Mouse (Mus musculus) monocyte, adult 5-6 weeks (primary cell): ENCODE measurements around the gene Esd. TPM values are rescaled to one million over a fixed set of nuclear protein-coding genes. Genes with fewer than 3 reads are reported as not detected.
A peak's percentile ranks its signal among the peaks of the same experiment; 100 is the strongest.

Experiments used
- ATAC-seq: fragments of 153-309, 156-312 bp; replicated peaks from 2 replicates; pipeline ENCODE4 v1.8.0; 2017; ENCODE audit warnings: mild to moderate bottlenecking; ENCODE audit not compliant: low TSS enrichment, insufficient number of reproducible peaks, severe bottlenecking, poor library complexity, low FRiP score
- total RNA-seq: library from RNA; stranded (forward); fragments of 200-1000, 200-491, 200-594 nt; gene quantifications from 3 replicates; pipeline ENCODE4 v1.2.3, GENCODE M21; 2017

The Esd gene
- total RNA-seq, 1 experiment from 2014 or later = 193 TPM

DNA sequence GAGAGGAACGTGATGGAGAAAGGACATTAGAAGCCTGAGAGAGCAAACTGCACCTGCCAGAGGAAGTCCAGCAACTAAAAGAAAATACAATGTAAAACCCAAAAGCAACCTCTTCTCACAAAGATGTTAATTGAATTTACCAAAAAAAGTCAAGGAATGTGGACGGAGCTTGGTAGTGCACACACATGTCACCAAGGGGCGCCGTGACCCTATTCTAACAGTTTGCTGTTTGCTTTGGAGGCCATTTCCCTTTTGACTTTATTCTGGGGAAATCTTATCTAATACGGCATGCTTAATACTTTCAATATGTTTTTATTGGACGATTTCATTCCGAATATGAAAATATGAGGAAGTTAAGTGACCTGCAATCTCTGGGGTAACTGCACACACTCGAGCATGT, 56.7 kb downstream of the Esd start:
- no peak for ATAC-seq

- ATAC-seq = no peak
Measured at GRCm38 (mm10) chr14:74790535-74790934, 58.4 kb downstream of the Esd start.

DNA sequence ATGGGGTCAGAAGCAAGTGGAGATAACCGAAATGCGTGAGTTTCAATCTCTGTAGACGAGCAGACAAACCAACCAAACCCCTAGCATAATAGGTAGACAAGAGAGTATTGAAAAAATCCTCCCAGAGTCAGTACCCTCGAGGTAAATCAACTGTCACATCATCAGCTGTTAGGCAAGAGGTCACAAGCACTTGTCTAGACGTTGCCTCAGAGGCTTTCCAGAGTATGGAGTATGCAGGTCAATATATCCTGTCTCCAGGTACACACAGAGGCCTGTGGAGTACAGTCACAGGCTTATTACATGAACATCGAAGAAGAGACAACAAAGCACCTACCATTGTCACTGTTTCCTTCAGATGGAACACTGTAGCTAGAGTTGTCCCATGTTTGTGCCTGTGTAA, 60.7 kb downstream of the Esd start:
- no peak for ATAC-seq

DNA sequence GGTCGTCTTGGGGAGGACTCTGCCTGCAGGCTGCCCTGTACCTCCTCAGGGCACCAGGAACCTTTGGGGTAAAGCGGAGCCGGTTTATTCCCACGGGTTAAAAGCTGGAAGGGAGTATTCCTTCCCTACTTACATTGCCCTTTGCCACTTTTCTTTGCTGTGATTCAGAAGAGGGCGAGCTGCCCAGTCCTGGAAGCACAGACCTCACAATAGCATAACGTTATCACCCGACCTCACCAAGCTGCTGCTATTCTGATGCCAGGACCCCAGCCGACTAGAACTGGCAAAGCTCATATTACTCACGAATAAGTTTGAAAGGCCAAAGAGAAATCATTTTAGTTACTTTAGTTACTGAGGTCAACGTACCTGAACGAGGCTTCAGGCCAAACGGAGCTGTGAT, 62.8 kb downstream of the Esd start:
- ATAC-seq = no peak

- peak; percentile 66 for ATAC-seq
Measured at GRCm38 (mm10) chr14:74797386-74798062, 65.4 kb downstream of the Esd start.

DNA sequence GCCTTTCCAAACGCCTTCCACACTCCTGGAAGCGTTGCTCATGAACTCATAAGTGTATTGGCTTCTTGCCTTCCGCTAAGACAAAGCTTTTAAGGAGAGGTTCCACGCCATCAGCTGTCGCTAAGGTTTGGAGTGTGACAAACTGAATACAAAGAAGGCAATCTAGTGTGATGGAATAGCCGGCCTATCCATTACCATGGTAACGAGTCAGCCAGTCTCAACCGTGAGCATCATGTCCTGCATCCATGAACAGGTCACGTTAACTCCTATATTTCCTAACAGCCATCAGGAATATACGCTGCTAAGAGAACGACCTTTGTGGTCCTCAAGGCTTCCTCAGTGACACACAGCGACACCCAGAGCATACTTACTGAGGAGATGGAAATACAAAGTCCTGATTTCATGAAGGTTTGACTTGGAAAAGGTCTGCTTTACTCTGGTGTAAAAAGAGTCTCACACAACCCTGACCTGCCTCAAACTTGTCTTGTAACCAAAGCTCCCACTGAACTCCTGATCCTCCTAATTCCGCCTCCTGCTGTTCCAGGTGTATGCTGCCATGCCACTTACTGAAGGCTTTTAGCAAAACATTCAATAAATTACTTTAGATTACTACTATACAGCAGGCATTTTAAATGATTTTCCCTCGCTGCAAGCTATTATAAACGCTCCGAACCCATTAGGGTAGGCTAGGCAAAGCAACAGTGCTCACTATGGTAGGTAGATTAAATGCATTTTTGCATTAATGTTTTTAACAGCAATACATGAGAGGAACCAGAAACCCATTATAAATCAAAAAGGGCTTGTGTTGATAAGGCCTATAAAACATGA, 66.2 kb downstream of the Esd start:
- ATAC-seq = no peak

Other genes with a start within 250 kb of the Esd start
- gene Htr2a, start 91.5 kb upstream of the Esd start, total RNA-seq = 0.10 TPM in 1 of 3 replicates, not detected in the others
- gene Lrch1, start 215.6 kb downstream of the Esd start, total RNA-seq = 31.4 to 43.1 TPM (median 34.7 TPM) in 3 replicates